Mouse (Mus musculus): Measurements from ENCODE around the gene Elof1. TPM values are rescaled to one million over a fixed set of nuclear protein-coding genes. Genes with fewer than 3 reads are reported as not detected.
"Not testable (repeated sequence)": the region's sequence is repeated elsewhere in the genome, so short reads cannot be mapped to it uniquely, and the experiment has no call there.

Elof1 gene
- polyA plus RNA-seq, 1 experiment from 2014 or later: 190 TPM

DNA sequence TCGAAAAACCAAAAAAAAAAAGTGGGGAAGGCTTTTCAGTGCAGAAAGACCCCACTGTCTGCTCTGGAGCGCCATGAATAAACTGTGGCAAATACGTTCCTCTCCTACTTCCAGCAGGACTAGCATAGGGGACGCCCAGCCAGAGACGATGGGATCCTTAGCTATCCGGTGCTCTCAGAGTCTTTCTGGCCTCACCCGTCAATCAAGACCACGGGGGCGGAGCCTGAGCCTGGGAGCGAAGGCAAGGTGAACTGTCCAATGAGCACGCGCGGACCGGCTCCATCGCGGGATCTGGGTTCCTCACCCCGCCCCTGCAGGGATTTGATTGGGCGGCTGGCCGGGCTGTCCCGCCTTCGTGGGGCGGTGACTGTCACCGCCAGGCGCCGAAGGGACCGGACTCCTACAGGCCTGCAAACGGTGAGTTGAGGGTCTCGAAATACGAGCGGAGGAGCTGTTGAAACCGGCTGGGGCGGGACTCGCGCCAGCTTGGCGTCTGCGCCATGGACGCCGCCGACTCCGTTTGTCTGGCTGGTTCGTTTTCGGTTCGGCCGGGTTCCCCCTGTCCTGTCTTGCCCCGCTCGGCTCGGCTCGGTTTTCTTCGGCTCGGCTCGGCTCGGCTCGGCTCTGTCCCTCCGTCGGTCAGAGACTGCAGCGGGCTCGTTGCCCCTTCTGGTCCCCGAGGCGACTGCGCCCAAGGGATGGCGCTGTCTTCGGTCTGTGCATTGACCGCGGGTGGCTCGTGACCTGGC is 39.7 kb upstream of the Elof1 start, which contains the start of gene Pigyl:
Gene Pigyl (plus strand): TSS at position 350 of the 749 bp plus-strand sequence.
- H3K27me3 ChIP-seq (ENCODE audit: control insufficient read depth, insufficient read depth, low read length): no peaks in the 10 kb centered on the region
- H3K36me3 ChIP-seq (ENCODE audit: control insufficient read depth, insufficient read depth, low read length): no peaks in the 10 kb centered on the region; the same call in 1 of the 2 replicates
- H3K4me3 ChIP-seq (ENCODE audit: low read depth, low read length): peak within 1 kb of the TSS; percentile 53
- no peaks in the 10 kb centered on the region for H3K9me3 ChIP-seq (ENCODE audit: control insufficient read depth, low read depth, low read length)
- peak within 1 kb of the TSS; percentile 87 for H3K27ac ChIP-seq (ENCODE audit: low read length)
- peak; percentile 99 for ATAC-seq (ENCODE audit: insufficient number of reproducible peaks, insufficient read depth, low FRiP score, low read depth)
- H3K4me2 ChIP-seq (replicated peaks; ENCODE audit: low read depth, low read length): peak within 1 kb of the TSS; percentile 51
- WGBS: under 1% methylated on average over 65 of the region's 65 CpGs
- H3K9ac ChIP-seq (replicated peaks; ENCODE audit: low read depth, low read length): peak within 1 kb of the TSS; percentile 64
- peaks cover 6% of the 10 kb centered on the region for H3K4me1 ChIP-seq (ENCODE audit: control insufficient read depth, insufficient read depth, low read length)

DNA sequence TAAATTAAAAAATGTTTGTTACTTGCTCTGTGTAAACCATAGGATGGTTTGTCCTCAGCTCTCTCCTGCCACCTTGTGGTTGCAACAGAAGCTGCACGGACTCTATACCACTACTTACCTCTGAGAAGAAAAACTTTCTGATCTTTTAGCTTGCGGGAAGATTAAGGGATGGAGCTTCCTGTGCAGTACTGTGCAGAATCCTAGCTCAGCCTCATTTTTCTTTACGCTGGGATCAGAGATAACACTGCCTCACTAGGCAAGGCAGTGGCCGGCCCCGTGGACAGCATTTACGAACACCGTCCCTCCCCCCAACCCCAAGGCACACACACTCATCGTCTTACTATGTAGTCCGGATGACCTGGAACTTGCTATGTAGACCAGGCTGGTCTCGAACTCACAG is 38.6 kb upstream of the Elof1 start:
- H3K27me3 ChIP-seq (ENCODE audit: control insufficient read depth, insufficient read depth, low read length): no peaks in the 10 kb centered on the region
- no peak overlapping the region for H3K4me3 ChIP-seq (ENCODE audit: low read depth, low read length)
- peak overlapping the region; percentile 19; the same call in 1 of the 2 replicates for H3K4me2 ChIP-seq (replicated peaks; ENCODE audit: low read depth, low read length)
- ATAC-seq (ENCODE audit: insufficient number of reproducible peaks, insufficient read depth, low FRiP score, low read depth): no peak
- WGBS: 25% methylated on average over 10 of the region's 10 CpGs
- H3K4me1 ChIP-seq (ENCODE audit: control insufficient read depth, insufficient read depth, low read length): peaks cover 6% of the 10 kb centered on the region
- no peaks in the 10 kb centered on the region for H3K9me3 ChIP-seq (ENCODE audit: control insufficient read depth, low read depth, low read length)
- H3K27ac ChIP-seq (ENCODE audit: low read length): no peak overlapping the region
- H3K36me3 ChIP-seq (ENCODE audit: control insufficient read depth, insufficient read depth, low read length): no peaks in the 10 kb centered on the region; the same call in 1 of the 2 replicates
- H3K9ac ChIP-seq (replicated peaks; ENCODE audit: low read depth, low read length): no peak overlapping the region

DNA sequence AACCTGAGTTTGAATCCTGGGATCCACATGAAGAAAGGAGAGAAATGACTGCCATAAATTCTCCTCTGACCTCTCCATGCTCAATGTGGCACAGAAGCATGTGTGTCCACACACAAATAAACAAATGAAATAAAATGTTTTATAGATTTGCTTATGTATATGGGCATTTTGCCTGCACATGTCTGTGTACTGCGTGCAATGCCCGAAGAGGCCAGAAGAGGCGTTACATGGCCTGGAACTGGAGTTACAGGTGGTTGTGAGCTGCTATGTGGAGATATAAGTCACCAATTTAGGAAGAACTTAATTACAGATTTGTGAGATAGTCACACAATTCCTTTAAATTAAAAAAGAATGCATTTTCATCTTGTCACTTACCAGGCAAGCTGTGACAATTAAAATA is 36.8 kb upstream of the Elof1 start:
- H3K36me3 ChIP-seq (ENCODE audit: control insufficient read depth, insufficient read depth, low read length): no peaks in the 10 kb centered on the region; the same call in 1 of the 2 replicates
- H3K9me3 ChIP-seq (ENCODE audit: control insufficient read depth, low read depth, low read length): 0 out of 2 replicates have a peak, but pooled peaks cover 6% of the 10 kb centered on the region
- no peak overlapping the region for H3K27ac ChIP-seq (ENCODE audit: low read length)
- no peak overlapping the region for H3K4me2 ChIP-seq (replicated peaks; ENCODE audit: low read depth, low read length)
- H3K9ac ChIP-seq (replicated peaks; ENCODE audit: low read depth, low read length): no peak overlapping the region
- no peaks in the 10 kb centered on the region for H3K27me3 ChIP-seq (ENCODE audit: control insufficient read depth, insufficient read depth, low read length)
- 84% methylated on average over 3 of the region's 3 CpGs for WGBS
- H3K4me1 ChIP-seq (ENCODE audit: control insufficient read depth, insufficient read depth, low read length): peaks cover 6% of the 10 kb centered on the region
- no peak for ATAC-seq (ENCODE audit: insufficient number of reproducible peaks, insufficient read depth, low FRiP score, low read depth)
- no peak overlapping the region for H3K4me3 ChIP-seq (ENCODE audit: low read depth, low read length)

GRCm38 (mm10) chr9:22150946-22151345 is 34.0 kb upstream of the Elof1 start:
- H3K27me3 ChIP-seq (ENCODE audit: control insufficient read depth, insufficient read depth, low read length): no peaks in the 10 kb centered on the region
- ATAC-seq (ENCODE audit: insufficient number of reproducible peaks, insufficient read depth, low FRiP score, low read depth): no peak
- H3K4me3 ChIP-seq (ENCODE audit: low read depth, low read length): no peak overlapping the region
- H3K36me3 ChIP-seq (ENCODE audit: control insufficient read depth, insufficient read depth, low read length): no peaks in the 10 kb centered on the region
- H3K27ac ChIP-seq (ENCODE audit: low read length): no peak overlapping the region
- WGBS: 75% methylated on average over 2 of the region's 2 CpGs
- H3K9me3 ChIP-seq (ENCODE audit: control insufficient read depth, low read depth, low read length): peaks cover 12% of the 10 kb centered on the region; the same call in 1 of the 2 replicates
- H3K4me1 ChIP-seq (ENCODE audit: control insufficient read depth, insufficient read depth, low read length): no peaks in the 10 kb centered on the region
- H3K9ac ChIP-seq (replicated peaks; ENCODE audit: low read depth, low read length): no peak overlapping the region
- no peak overlapping the region for H3K4me2 ChIP-seq (replicated peaks; ENCODE audit: low read depth, low read length)

DNA sequence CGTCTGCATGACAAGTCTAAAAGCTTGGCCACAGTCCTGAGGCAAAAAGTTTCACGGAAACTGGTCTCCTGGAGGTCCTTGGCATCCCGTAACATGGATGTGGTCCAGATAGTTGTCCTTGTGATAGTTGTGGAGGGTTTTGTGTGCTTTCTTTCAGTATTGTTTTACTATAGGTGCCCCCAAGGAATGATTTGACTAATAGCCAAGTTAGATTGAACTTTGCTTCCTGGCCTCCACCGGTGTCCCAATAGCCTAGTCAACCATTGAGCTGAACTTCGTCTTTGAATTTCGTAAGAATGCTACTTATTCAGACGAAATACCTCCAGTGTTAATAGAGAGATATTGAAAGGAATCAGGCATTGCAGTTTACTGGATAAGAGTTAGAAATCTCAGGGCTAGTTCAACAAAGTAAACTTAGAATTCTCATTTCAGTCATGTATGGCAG is 33.3 kb upstream of the Elof1 start:
- WGBS: 88% methylated on average over 7 of the region's 7 CpGs
- H3K27ac ChIP-seq (ENCODE audit: low read length): not testable (repeated sequence)

GRCm38 (mm10) chr9:22149426-22150248 is 32.7 kb upstream of the Elof1 start:
- Histone ChIP-seq H3K9me3 (ENCODE audit: control insufficient read depth, low read depth, low read length) (peaks cover 12% of the 10 kb centered on the region; the same call in 1 of the 2 replicates), H3K4me1 (ENCODE audit: control insufficient read depth, insufficient read depth, low read length) (no peaks in the 10 kb centered on the region), H3K27me3 (ENCODE audit: control insufficient read depth, insufficient read depth, low read length) (no peaks in the 10 kb centered on the region), H3K9ac (replicated peaks; ENCODE audit: low read depth, low read length) (no peak overlapping the region), H3K27ac (ENCODE audit: low read length) (no peak overlapping the region), H3K4me3 (ENCODE audit: low read depth, low read length) (no peak overlapping the region), H3K4me2 (replicated peaks; ENCODE audit: low read depth, low read length) (no peak overlapping the region), H3K36me3 (ENCODE audit: control insufficient read depth, insufficient read depth, low read length) (no peaks in the 10 kb centered on the region)
- WGBS: 72% methylated on average over 20 of the region's 20 CpGs
- no peak for ATAC-seq (ENCODE audit: insufficient number of reproducible peaks, insufficient read depth, low FRiP score, low read depth)

More for the DNA sequence above, 33.3 kb upstream of the Elof1 start:
- not testable (repeated sequence) for H3K4me3 ChIP-seq (ENCODE audit: low read depth, low read length); H3K9ac ChIP-seq (replicated peaks; ENCODE audit: low read depth, low read length); ATAC-seq (ENCODE audit: insufficient number of reproducible peaks, insufficient read depth, low FRiP score, low read depth); H3K27me3 ChIP-seq (ENCODE audit: control insufficient read depth, insufficient read depth, low read length); H3K36me3 ChIP-seq (ENCODE audit: control insufficient read depth, insufficient read depth, low read length); H3K4me1 ChIP-seq (ENCODE audit: control insufficient read depth, insufficient read depth, low read length); H3K4me2 ChIP-seq (replicated peaks; ENCODE audit: low read depth, low read length)
- peaks cover 12% of the 10 kb centered on the region; the same call in 1 of the 2 replicates for H3K9me3 ChIP-seq (ENCODE audit: control insufficient read depth, low read depth, low read length)

DNA sequence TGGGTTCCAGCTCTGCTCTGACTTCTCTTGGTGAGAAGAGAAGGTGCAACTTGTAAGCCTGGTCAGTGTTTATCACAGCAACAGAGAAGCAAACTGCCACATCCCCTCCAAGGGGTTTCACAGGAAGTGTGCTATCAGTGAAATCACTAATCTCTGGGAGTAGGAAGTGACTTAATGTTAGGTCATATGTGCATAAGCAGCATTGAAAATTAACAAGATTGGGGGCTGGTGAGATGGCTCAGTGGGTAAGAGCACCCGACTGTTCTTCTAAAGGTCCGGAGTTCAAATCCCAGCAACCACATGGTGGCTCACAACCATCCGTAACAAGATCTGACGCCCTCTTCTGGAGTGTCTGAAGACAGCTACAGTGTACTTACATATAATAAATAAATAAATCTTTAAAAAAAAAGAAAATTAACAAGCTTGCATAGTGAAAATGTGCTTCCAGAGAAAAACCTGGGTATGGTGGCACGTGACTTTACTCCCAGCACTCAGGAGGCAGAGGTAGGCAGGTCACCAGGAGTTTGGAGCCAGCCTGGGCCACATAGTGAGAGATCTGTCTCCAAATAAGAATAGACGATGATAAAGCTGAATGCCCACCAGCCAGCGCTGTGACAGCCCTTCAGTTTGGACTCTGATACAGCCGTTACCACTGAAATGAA is 27.5 kb upstream of the Elof1 start:
- ATAC-seq (ENCODE audit: insufficient number of reproducible peaks, insufficient read depth, low FRiP score, low read depth): no peak
- Histone ChIP-seq H3K36me3 (ENCODE audit: control insufficient read depth, insufficient read depth, low read length) (no peaks in the 10 kb centered on the region), H3K4me2 (replicated peaks; ENCODE audit: low read depth, low read length) (no peak overlapping the region), H3K4me3 (ENCODE audit: low read depth, low read length) (no peak overlapping the region), H3K9me3 (ENCODE audit: control insufficient read depth, low read depth, low read length) (peaks cover 11% of the 10 kb centered on the region; the same call in 1 of the 2 replicates), H3K4me1 (ENCODE audit: control insufficient read depth, insufficient read depth, low read length) (no peaks in the 10 kb centered on the region), H3K27ac (ENCODE audit: low read length) (no peak overlapping the region), H3K9ac (replicated peaks; ENCODE audit: low read depth, low read length) (no peak overlapping the region), H3K27me3 (ENCODE audit: control insufficient read depth, insufficient read depth, low read length) (no peaks in the 10 kb centered on the region)
- WGBS: 88% methylated on average over 7 of the region's 8 CpGs

Measured in stomach, embryonic 14.5 days (tissue).